Mouse (Mus musculus) embryonic facial prominence, embryonic 10.5 days (tissue): ENCODE data around the gene Mucl3. TPM values are rescaled to one million over a fixed set of nuclear protein-coding genes. Genes with fewer than 3 reads are reported as not detected.
A peak's percentile ranks its signal among the peaks of the same experiment; 100 is the strongest.

Experiments used
- DNase-seq: peaks from one replicate; pipeline ENCODE4 v3.0.0-alpha.2; 2017; ENCODE audit warnings: low spot score
- H3K27ac ChIP-seq: fragments of 300-500 bp; sonication (generic); replicated peaks from 2 replicates; pipeline ENCODE4 v1.5.1; 2016; ENCODE audit warnings: mild to moderate bottlenecking
- H3K27me3 ChIP-seq: fragments of 300-500 bp; sonication (generic); replicated peaks from 2 replicates; pipeline ENCODE4 v1.6.1; 2016; ENCODE audit warnings: low read depth, mild to moderate bottlenecking; ENCODE audit not compliant: poor library complexity, severe bottlenecking
- H3K36me3 ChIP-seq: fragments of 300-500 bp; sonication (generic); replicated peaks from 2 replicates; pipeline ENCODE4 v1.6.1; 2016; ENCODE audit warnings: mild to moderate bottlenecking, moderate library complexity
- H3K4me1 ChIP-seq: fragments of 300-500 bp; sonication (generic); 2 replicates; pipeline ENCODE4 v1.6.1; 2016
- H3K4me3 ChIP-seq: fragments of 300-500 bp; sonication (generic); 2 replicates; pipeline ENCODE4 v1.5.1; 2016; ENCODE audit warnings: mild to moderate bottlenecking, moderate library complexity
- H3K9me3 ChIP-seq: fragments of 300-500 bp; sonication (generic); 2 replicates; pipeline ENCODE4 v1.6.1; 2016; ENCODE audit warnings: mild to moderate bottlenecking
- WGBS: fragments of 180-500 bp; shearing (Covaris S2); methylation state at CpG from one replicate; pipeline ENCODE4 v1.1.7; 2016; 5-methylcytosine and 5-hydroxymethylcytosine counted together
- polyA plus RNA-seq: library from polyadenylated mRNA; unstranded; fragments of >200 nt; fragmentation: Nextera tagmentation; extraction: Ambion mirVana; gene quantifications from 2 replicates; pipeline ENCODE4 v1.2.1, GENCODE M21; 2016

The Mucl3 gene
- polyA plus RNA-seq, 1 experiment from 2014 or later = 0.20 TPM

GRCm38 (mm10) chr17:35617127-35617526 is 26.4 kb downstream of the Mucl3 start:
- Histone ChIP-seq H3K4me1 (no peaks in the 10 kb centered on the region), H3K4me3 (no peak overlapping the region), H3K27ac (no peak overlapping the region), H3K9me3 (peaks cover 4% of the 10 kb centered on the region; the same call in 1 of the 2 replicates), H3K36me3 (no peaks in the 10 kb centered on the region), H3K27me3 (no peaks in the 10 kb centered on the region)
- 79% methylated on average over 4 of the region's 4 CpGs for WGBS
- no peak for DNase-seq

GRCm38 (mm10) chr17:35601736-35602354 is 41.6 kb downstream of the Mucl3 start:
- DNase-seq = no peak
- Histone ChIP-seq H3K4me3 (no peak overlapping the region), H3K36me3 (no peaks in the 10 kb centered on the region), H3K27ac (no peak overlapping the region), H3K9me3 (no peaks in the 10 kb centered on the region), H3K27me3 (0 out of 2 replicates have a peak, but pooled peaks cover 5% of the 10 kb centered on the region), H3K4me1 (0 out of 2 replicates have a peak, but pooled peaks cover 3% of the 10 kb centered on the region)
- WGBS = 59% methylated on average over 8 of the region's 8 CpGs

DNA sequence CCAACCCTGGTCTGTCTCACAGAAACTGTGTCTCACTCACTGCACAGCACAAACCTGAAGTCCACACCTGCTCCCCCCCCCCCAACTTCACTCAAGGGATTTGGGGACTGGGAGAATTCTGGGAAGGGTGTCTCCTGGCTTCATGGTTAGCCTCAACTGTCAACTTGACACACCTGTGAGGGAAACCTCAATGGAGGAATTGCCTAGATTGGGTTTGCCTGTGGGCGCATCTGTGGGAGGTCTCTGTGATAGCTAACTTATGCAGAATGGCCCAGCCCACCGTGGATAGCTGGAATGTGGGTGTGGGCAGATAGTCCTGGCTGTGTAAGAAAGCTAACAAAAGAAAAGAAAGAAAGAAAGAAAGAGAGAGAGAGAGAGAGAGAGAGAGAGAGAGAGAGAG is 42.2 kb downstream of the Mucl3 start, which contains the start of gene Sfta2:
Gene Sfta2, plus strand, starts transcription at position 301 of the 400 bp plus-strand sequence.
- Histone ChIP-seq H3K4me1 (0 out of 2 replicates have a peak, but pooled peaks cover 3% of the 10 kb centered on the region), H3K4me3 (no peak within 1 kb of the TSS), H3K27me3 (0 out of 2 replicates have a peak, but pooled peaks cover 5% of the 10 kb centered on the region), H3K36me3 (no peaks in the 10 kb centered on the region), H3K27ac (no peak within 1 kb of the TSS), H3K9me3 (no peaks in the 10 kb centered on the region)
- 65% methylated on average over 2 of the region's 2 CpGs for WGBS
- no peak for DNase-seq

GRCm38 (mm10) chr17:35597399-35597798 is 46.1 kb downstream of the Mucl3 start:
- Histone ChIP-seq H3K36me3 (no peaks in the 10 kb centered on the region), H3K9me3 (no peaks in the 10 kb centered on the region), H3K4me3 (no peak overlapping the region), H3K27me3 (0 out of 2 replicates have a peak, but pooled peaks cover 5% of the 10 kb centered on the region), H3K4me1 (0 out of 2 replicates have a peak, but pooled peaks cover 3% of the 10 kb centered on the region), H3K27ac (no peak overlapping the region)
- no peak for DNase-seq
- WGBS = 97% methylated on average over 3 of the region's 3 CpGs

DNA sequence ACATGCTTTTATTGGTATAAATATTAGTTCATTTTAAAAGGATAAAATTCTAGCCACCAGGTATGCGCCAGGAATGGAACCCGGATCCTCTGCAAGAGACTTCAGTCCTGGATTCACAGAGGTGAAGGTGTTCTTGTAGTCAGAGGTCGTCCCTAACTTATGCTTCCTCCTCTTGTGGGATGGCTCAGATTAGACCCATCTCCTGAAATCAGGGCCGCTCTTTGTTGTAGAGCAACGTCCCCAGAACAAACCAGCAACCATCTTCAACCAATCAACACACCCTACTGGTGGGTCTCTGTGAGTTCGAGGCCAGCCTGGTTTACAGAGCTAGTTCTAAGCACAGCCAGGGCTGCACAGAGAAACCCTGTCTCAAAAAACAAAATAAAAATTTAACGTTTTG is 49.0 kb downstream of the Mucl3 start:
- H3K36me3 ChIP-seq = no peaks in the 10 kb centered on the region
- H3K27ac ChIP-seq = no peak overlapping the region
- no peak overlapping the region for H3K4me3 ChIP-seq
- DNase-seq = no peak
- WGBS = 85% methylated on average over 7 of the region's 7 CpGs
- no peaks in the 10 kb centered on the region for H3K9me3 ChIP-seq
- no peaks in the 10 kb centered on the region for H3K4me1 ChIP-seq
- H3K27me3 ChIP-seq = no peaks in the 10 kb centered on the region

DNA sequence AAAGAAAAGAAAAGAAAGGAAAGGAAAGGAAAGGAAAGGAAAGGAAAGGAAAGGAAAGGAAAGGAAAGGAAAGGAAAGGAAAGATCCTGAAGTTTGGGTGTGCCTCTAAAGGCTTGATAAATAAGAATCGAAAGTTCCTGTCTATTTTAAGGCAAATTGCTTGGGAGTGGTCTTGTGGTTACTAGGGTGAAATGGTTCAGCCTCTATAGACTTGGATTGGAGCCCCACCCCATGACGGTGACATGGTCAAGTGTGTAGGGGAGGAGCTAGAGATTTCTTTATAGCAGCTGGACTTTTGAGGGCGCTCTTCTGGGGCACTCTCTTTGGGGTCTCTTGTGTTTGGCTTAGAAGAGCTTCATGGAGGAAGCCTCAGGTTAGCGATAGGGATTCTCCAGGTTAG is 49.7 kb downstream of the Mucl3 start:
- no peaks in the 10 kb centered on the region for H3K4me1 ChIP-seq
- no peaks in the 10 kb centered on the region for H3K27me3 ChIP-seq
- 41% methylated on average over 4 of the region's 4 CpGs for WGBS
- H3K9me3 ChIP-seq = no peaks in the 10 kb centered on the region
- DNase-seq = no peak
- no peaks in the 10 kb centered on the region for H3K36me3 ChIP-seq
- H3K4me3 ChIP-seq = no peak overlapping the region
- H3K27ac ChIP-seq = no peak overlapping the region

DNA sequence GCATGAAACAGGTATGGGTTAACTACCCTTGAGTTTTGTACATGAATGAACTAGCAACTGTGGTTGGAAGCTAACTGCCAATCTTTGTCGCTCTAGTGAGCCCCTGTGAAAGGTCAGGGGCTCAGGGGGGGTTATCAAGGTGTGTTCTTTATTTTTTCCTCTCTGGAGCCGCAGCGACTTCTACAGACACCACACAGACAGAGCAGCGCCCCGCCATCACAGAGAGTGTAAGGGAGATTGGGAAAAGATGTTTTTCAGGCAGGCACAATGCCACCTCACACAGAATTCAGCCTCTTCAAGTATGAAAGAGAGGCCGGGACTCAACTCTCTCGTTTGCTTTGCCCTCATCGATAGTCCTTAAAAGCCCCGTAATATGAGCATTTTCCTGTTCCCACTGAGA is 51.4 kb downstream of the Mucl3 start:
- WGBS = 86% methylated on average over 9 of the region's 9 CpGs
- Histone ChIP-seq H3K9me3 (0 out of 2 replicates have a peak, but pooled peaks cover 2% of the 10 kb centered on the region), H3K4me3 (no peak overlapping the region), H3K27ac (no peak overlapping the region), H3K27me3 (no peaks in the 10 kb centered on the region), H3K36me3 (no peaks in the 10 kb centered on the region), H3K4me1 (no peaks in the 10 kb centered on the region)
- DNase-seq = no peak

- no peaks in the 10 kb centered on the region for H3K36me3 ChIP-seq
Measured at GRCm38 (mm10) chr17:35591731-35592130, 51.8 kb downstream of the Mucl3 start.

DNA sequence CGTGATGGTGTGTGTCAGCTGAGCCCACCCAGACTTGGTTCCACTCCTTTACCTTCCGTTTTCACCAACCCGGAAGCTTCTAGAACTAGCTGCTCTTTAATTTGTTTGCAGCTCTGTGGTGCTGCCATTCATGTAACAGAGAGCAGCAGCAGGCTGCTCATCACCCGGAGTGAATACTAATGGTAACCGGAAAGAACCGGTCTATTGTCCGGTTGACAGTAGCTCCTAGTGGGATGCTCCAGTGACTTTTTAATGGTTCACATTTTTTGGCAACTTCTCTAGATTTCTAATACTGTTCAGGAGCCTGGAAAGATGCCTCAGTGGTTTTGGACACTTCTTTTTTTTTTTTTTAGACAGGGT is 52.3 kb downstream of the Mucl3 start:
- no peaks in the 10 kb centered on the region for H3K4me1 ChIP-seq
- 97% methylated on average over 7 of the region's 7 CpGs for WGBS
- H3K27ac ChIP-seq = no peak overlapping the region
- H3K4me3 ChIP-seq = no peak overlapping the region
- 0 out of 2 replicates have a peak, but pooled peaks cover 2% of the 10 kb centered on the region for H3K9me3 ChIP-seq
- H3K36me3 ChIP-seq = no peaks in the 10 kb centered on the region
- no peak for DNase-seq
- H3K27me3 ChIP-seq = no peaks in the 10 kb centered on the region

More at GRCm38 (mm10) chr17:35591731-35592130, 51.8 kb downstream of the Mucl3 start:
- no peaks in the 10 kb centered on the region for H3K4me1 ChIP-seq
- H3K4me3 ChIP-seq = no peak overlapping the region
- no peak overlapping the region for H3K27ac ChIP-seq
- H3K9me3 ChIP-seq = 0 out of 2 replicates have a peak, but pooled peaks cover 2% of the 10 kb centered on the region
- DNase-seq = no peak
- no peaks in the 10 kb centered on the region for H3K27me3 ChIP-seq
- 93% methylated on average over 15 of the region's 15 CpGs for WGBS

DNA sequence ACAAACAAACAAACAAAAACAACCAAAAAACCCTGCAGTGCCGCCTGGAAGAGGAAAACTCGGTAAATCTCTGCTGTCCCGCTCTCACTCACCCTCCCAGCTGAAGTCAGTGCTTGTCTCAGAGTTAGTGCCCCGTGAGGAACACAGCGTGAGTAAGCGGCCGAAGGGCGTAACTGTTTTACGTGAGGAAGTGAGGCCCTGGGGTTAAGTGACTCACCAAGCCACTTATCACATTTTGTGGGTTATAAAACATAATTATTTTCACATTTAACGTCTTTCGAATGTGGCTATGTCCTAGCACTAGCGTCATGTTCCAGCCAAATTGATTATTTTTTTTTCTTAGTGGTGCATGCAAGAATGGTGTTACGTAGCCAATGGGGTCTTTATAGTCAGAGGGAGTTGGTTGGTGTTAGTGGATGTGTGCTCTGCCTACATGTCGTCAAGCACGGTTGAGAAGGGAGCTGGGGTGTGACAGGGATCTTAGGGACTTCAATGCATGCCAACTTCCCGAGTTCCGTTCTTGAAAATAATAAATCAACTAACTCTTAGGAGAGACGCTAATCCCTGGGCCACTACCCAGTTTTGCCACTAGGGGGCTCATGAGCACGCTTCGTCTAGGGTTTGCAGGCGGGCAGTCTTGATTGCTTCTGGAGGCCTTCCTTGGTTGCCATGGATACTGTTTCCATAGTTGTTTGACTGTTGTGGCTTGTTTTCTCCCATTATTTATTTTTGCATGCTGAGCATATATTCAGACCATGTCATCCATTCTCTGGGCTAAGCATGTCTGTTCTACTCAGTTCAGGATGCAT is 52.9 kb downstream of the Mucl3 start:
- Histone ChIP-seq H3K4me3 (no peak overlapping the region), H3K36me3 (no peaks in the 10 kb centered on the region), H3K27ac (no peak overlapping the region), H3K4me1 (no peaks in the 10 kb centered on the region; the same call in 1 of the 2 replicates), H3K27me3 (no peaks in the 10 kb centered on the region), H3K9me3 (0 out of 2 replicates have a peak, but pooled peaks cover 2% of the 10 kb centered on the region)
- peak; percentile 83 for DNase-seq
- WGBS = 61% methylated on average over 21 of the region's 21 CpGs

GRCm38 (mm10) chr17:35588387-35588786 is 55.1 kb downstream of the Mucl3 start:
- DNase-seq = peak; percentile 41

GRCm38 (mm10) chr17:35587291-35587690 is 56.2 kb downstream of the Mucl3 start:
- WGBS = 90% methylated on average over 1 of the region's 1 CpGs

More at GRCm38 (mm10) chr17:35588387-35588786, 55.1 kb downstream of the Mucl3 start:
- peaks cover 4% of the 10 kb centered on the region; the same call in 1 of the 2 replicates for H3K4me1 ChIP-seq
- no peaks in the 10 kb centered on the region for H3K27me3 ChIP-seq
- H3K36me3 ChIP-seq = no peaks in the 10 kb centered on the region
- H3K9me3 ChIP-seq = 0 out of 2 replicates have a peak, but pooled peaks cover 2% of the 10 kb centered on the region
- H3K4me3 ChIP-seq = no peak overlapping the region
- 8% methylated on average over 4 of the region's 4 CpGs for WGBS
- no peak overlapping the region for H3K27ac ChIP-seq

More at GRCm38 (mm10) chr17:35587291-35587690, 56.2 kb downstream of the Mucl3 start:
- Histone ChIP-seq H3K9me3 (0 out of 2 replicates have a peak, but pooled peaks cover 2% of the 10 kb centered on the region), H3K27me3 (no peaks in the 10 kb centered on the region), H3K4me1 (peaks cover 4% of the 10 kb centered on the region; the same call in 1 of the 2 replicates), H3K4me3 (no peak overlapping the region), H3K36me3 (no peaks in the 10 kb centered on the region), H3K27ac (no peak overlapping the region)
- no peak for DNase-seq
